Mouse (Mus musculus): ENCODE measurements at regions not wholly inside any gene's neighbourhood (a gene's known extent, or its start where the extent isn't known, plus 50 kb on each side); places are given as distances from the start of the nearest gene placed in this dataset.
A peak's percentile ranks its signal among the peaks of the same experiment; 100 is the strongest.

GRCm38 (mm10) chr8:90740302-90740962 is 76.8 kb downstream of the Gm19935 start:
- no peak overlapping the region for H3K27ac ChIP-seq (ENCODE audit: control insufficient read depth, insufficient read depth, low read depth, low read length)
- no peaks in the 10 kb centered on the region for H3K27me3 ChIP-seq (ENCODE audit: control insufficient read depth, insufficient read depth, low read length)
- no peaks in the 10 kb centered on the region for H3K4me1 ChIP-seq (ENCODE audit: control insufficient read depth, insufficient read depth, low read length)
- no peak overlapping the region for H3K4me3 ChIP-seq (ENCODE audit: control insufficient read depth, low read depth, low read length)
- TF ChIP-seq CTCF (IDR thresholded peaks at IDR 0.05; ENCODE audit: control insufficient read depth, insufficient read depth, insufficient replicate concordance, low read depth, low read length) (no peak), POLR2A (IDR thresholded peaks at IDR 0.05; ENCODE audit: control insufficient read depth, low read depth, low read length) (no peak)
- H3K36me3 ChIP-seq (ENCODE audit: control insufficient read depth, insufficient read depth, low read length), result no peaks in the 10 kb centered on the region

- peaks cover 8% of the 10 kb centered on the region for H3K4me1 ChIP-seq (ENCODE audit: control insufficient read depth, insufficient read depth, low read length)
- H3K4me3 ChIP-seq (ENCODE audit: control insufficient read depth, low read depth, low read length), result no peak overlapping the region
- H3K27ac ChIP-seq (ENCODE audit: control insufficient read depth, insufficient read depth, low read depth, low read length), result no peak overlapping the region
- H3K27me3 ChIP-seq (ENCODE audit: control insufficient read depth, insufficient read depth, low read length), result no peaks in the 10 kb centered on the region
- H3K36me3 ChIP-seq (ENCODE audit: control insufficient read depth, insufficient read depth, low read length), result no peaks in the 10 kb centered on the region
- no peak for TF ChIP-seq POLR2A (IDR thresholded peaks at IDR 0.05; ENCODE audit: control insufficient read depth, low read depth, low read length)
Observed at GRCm38 (mm10) chr8:90728011-90728410, 89.2 kb downstream of the Gm19935 start.

- no peak for TF ChIP-seq CTCF (IDR thresholded peaks at IDR 0.05; ENCODE audit: control insufficient read depth, insufficient read depth, insufficient replicate concordance, low read depth, low read length)
- no peak for TF ChIP-seq POLR2A (IDR thresholded peaks at IDR 0.05; ENCODE audit: control insufficient read depth, low read depth, low read length)
- no peaks in the 10 kb centered on the region for H3K36me3 ChIP-seq (ENCODE audit: control insufficient read depth, insufficient read depth, low read length)
- H3K4me1 ChIP-seq (ENCODE audit: control insufficient read depth, insufficient read depth, low read length), result peaks cover 4% of the 10 kb centered on the region
- no peak overlapping the region for H3K27ac ChIP-seq (ENCODE audit: control insufficient read depth, insufficient read depth, low read depth, low read length)
- H3K27me3 ChIP-seq (ENCODE audit: control insufficient read depth, insufficient read depth, low read length), result no peaks in the 10 kb centered on the region
- H3K4me3 ChIP-seq (ENCODE audit: control insufficient read depth, low read depth, low read length), result no peak overlapping the region
Observed at GRCm38 (mm10) chr8:90725188-90725587, 92.0 kb downstream of the Gm19935 start.

GRCm38 (mm10) chr8:90716436-90716835 is 100.8 kb downstream of the Gm19935 start:
- Histone ChIP-seq H3K27ac (ENCODE audit: control insufficient read depth, insufficient read depth, low read depth, low read length) (no peak overlapping the region), H3K36me3 (ENCODE audit: control insufficient read depth, insufficient read depth, low read length) (no peaks in the 10 kb centered on the region), H3K4me3 (ENCODE audit: control insufficient read depth, low read depth, low read length) (no peak overlapping the region), H3K4me1 (ENCODE audit: control insufficient read depth, insufficient read depth, low read length) (no peaks in the 10 kb centered on the region), H3K27me3 (ENCODE audit: control insufficient read depth, insufficient read depth, low read length) (no peaks in the 10 kb centered on the region)
- no peak for TF ChIP-seq CTCF (IDR thresholded peaks at IDR 0.05; ENCODE audit: control insufficient read depth, insufficient read depth, insufficient replicate concordance, low read depth, low read length)
- TF ChIP-seq POLR2A (IDR thresholded peaks at IDR 0.05; ENCODE audit: control insufficient read depth, low read depth, low read length), result no peak

- TF ChIP-seq POLR2A (IDR thresholded peaks at IDR 0.05; ENCODE audit: control insufficient read depth, low read depth, low read length), result no peak
- TF ChIP-seq CTCF (IDR thresholded peaks at IDR 0.05; ENCODE audit: control insufficient read depth, insufficient read depth, insufficient replicate concordance, low read depth, low read length), result peak; percentile 12; the same call in 1 of the 2 replicates
- Histone ChIP-seq H3K27me3 (ENCODE audit: control insufficient read depth, insufficient read depth, low read length) (no peaks in the 10 kb centered on the region), H3K27ac (ENCODE audit: control insufficient read depth, insufficient read depth, low read depth, low read length) (no peak overlapping the region), H3K4me1 (ENCODE audit: control insufficient read depth, insufficient read depth, low read length) (no peaks in the 10 kb centered on the region), H3K36me3 (ENCODE audit: control insufficient read depth, insufficient read depth, low read length) (no peaks in the 10 kb centered on the region), H3K4me3 (ENCODE audit: control insufficient read depth, low read depth, low read length) (no peak overlapping the region)
Observed at GRCm38 (mm10) chr8:90708524-90708923, 108.7 kb downstream of the Gm19935 start.

- Histone ChIP-seq H3K4me1 (ENCODE audit: control insufficient read depth, insufficient read depth, low read length) (no peaks in the 10 kb centered on the region), H3K36me3 (ENCODE audit: control insufficient read depth, insufficient read depth, low read length) (no peaks in the 10 kb centered on the region), H3K27ac (ENCODE audit: control insufficient read depth, insufficient read depth, low read depth, low read length) (no peak overlapping the region), H3K4me3 (ENCODE audit: control insufficient read depth, low read depth, low read length) (no peak overlapping the region), H3K27me3 (ENCODE audit: control insufficient read depth, insufficient read depth, low read length) (no peaks in the 10 kb centered on the region)
- TF ChIP-seq CTCF (IDR thresholded peaks at IDR 0.05; ENCODE audit: control insufficient read depth, insufficient read depth, insufficient replicate concordance, low read depth, low read length) (no peak), POLR2A (IDR thresholded peaks at IDR 0.05; ENCODE audit: control insufficient read depth, low read depth, low read length) (no peak)
Observed at GRCm38 (mm10) chr8:90692516-90692915, 124.7 kb downstream of the Gm19935 start.

GRCm38 (mm10) chr8:90685076-90685475 is 132.1 kb downstream of the Gm19935 start:
- Histone ChIP-seq H3K4me3 (ENCODE audit: control insufficient read depth, low read depth, low read length) (no peak overlapping the region), H3K27ac (ENCODE audit: control insufficient read depth, insufficient read depth, low read depth, low read length) (no peak overlapping the region), H3K27me3 (ENCODE audit: control insufficient read depth, insufficient read depth, low read length) (no peaks in the 10 kb centered on the region), H3K4me1 (ENCODE audit: control insufficient read depth, insufficient read depth, low read length) (no peaks in the 10 kb centered on the region), H3K36me3 (ENCODE audit: control insufficient read depth, insufficient read depth, low read length) (no peaks in the 10 kb centered on the region)
- no peak for TF ChIP-seq CTCF (IDR thresholded peaks at IDR 0.05; ENCODE audit: control insufficient read depth, insufficient read depth, insufficient replicate concordance, low read depth, low read length)
- TF ChIP-seq POLR2A (IDR thresholded peaks at IDR 0.05; ENCODE audit: control insufficient read depth, low read depth, low read length), result no peak
